Mouse (Mus musculus): ENCODE data around the gene Pcolce. TPM values are rescaled to one million over a fixed set of nuclear protein-coding genes. Genes with fewer than 3 reads are reported as not detected.

Pcolce gene
- polyA plus RNA-seq, 1 experiment from 2014 or later, result 128 TPM

DNA sequence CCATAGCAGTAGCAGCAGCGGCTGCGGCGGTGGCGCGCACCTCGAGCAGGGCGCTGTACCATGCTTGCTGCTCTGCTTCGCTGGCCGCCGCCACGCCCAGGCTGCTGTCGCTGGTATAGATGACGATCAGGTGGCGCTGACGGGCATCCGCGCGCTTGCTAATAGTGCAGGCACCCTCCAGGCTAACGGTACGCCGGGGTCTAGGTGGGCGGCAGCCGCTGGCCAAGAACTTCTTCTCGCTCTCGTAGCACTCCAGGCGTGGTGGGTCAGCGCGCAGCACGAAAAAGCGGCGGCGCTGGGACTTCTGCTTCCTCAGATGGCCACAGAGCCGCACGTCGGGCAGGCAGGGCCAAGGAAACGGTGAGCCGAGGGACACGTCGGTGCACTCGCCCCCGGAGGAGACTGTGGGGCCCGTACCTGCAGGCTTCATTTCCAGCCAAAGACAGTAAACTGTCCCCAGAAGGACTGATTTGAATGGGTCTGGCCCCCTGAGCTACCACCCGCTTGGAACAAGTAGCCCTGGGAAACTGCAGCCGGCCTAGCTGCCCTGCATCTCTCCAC lies 31.6 kb upstream of the Pcolce start:
- peaks cover 39% of the 10 kb centered on the region for H3K4me1 ChIP-seq
- 2% methylated on average over 44 of the region's 44 CpGs for WGBS
- H3K4me3 ChIP-seq, result peak overlapping the region; percentile 30
- 0 out of 2 replicates have a peak overlapping the region, but pooled peaks have one; percentile 34 for H3K9ac ChIP-seq
- ATAC-seq (ENCODE audit: insufficient number of reproducible peaks, insufficient read depth, low FRiP score, low TSS enrichment), result no peak
- peaks cover 26% of the 10 kb centered on the region for H3K36me3 ChIP-seq
- H3K9me3 ChIP-seq, result no peaks in the 10 kb centered on the region
- H3K27ac ChIP-seq, result no peak overlapping the region
- peak overlapping the region; percentile 50 for H3K4me2 ChIP-seq (replicated peaks)
- peaks cover 35% of the 10 kb centered on the region for H3K27me3 ChIP-seq

DNA sequence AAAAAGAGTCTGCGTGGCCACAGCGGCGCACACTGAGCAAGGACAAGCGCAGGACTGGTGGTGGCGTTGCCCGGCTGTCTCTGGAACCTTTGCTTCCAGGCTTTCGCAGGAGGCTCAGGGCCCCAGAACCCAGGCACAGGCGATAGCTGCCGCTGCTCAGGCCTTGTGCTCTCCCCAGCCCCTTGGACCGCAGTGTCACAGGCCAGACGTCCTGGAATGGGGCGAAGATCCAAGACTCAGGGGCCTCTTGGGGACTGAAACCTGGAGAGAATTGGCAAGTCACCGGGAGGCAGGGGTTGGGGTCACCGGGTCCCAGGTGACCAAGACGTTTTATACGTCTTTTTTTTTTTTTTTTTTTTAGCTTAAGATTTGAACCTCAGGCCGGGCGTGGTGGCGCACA lies 30.9 kb upstream of the Pcolce start:
- Histone ChIP-seq H3K4me1 (peaks cover 32% of the 10 kb centered on the region), H3K9ac (no peak overlapping the region), H3K27me3 (peaks cover 35% of the 10 kb centered on the region), H3K4me2 (replicated peaks) (no peak overlapping the region; the same call in 1 of the 2 replicates), H3K27ac (no peak overlapping the region), H3K36me3 (peaks cover 33% of the 10 kb centered on the region), H3K9me3 (no peaks in the 10 kb centered on the region), H3K4me3 (no peak overlapping the region)
- ATAC-seq (ENCODE audit: insufficient number of reproducible peaks, insufficient read depth, low FRiP score, low TSS enrichment), result no peak
- WGBS, result 33% methylated on average over 19 of the region's 19 CpGs

DNA sequence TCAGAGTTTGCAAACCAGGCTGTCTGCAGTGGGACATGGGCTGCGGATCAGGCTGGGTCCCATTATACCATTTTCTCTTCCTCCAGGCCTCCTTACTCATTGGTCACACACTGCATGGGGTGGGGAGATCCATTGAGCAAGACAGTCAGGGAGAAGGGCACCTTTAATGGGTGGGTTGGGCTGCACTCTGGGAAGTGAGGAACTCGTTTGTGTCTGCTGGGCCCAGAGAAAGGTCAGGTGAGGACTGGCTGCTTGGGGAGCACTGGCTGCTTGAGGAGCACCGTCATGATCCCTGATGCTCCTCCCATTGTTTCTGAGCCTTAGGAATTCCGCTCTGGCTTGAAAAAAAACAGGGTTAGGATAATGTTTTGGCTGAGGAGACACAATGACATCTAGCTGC lies 29.3 kb upstream of the Pcolce start:
- no peak overlapping the region for H3K4me3 ChIP-seq
- H3K9me3 ChIP-seq, result no peaks in the 10 kb centered on the region
- ATAC-seq (ENCODE audit: insufficient number of reproducible peaks, insufficient read depth, low FRiP score, low TSS enrichment), result no peak
- 48% methylated on average over 4 of the region's 4 CpGs for WGBS
- no peak overlapping the region for H3K4me2 ChIP-seq (replicated peaks)
- peaks cover 18% of the 10 kb centered on the region; the same call in 1 of the 2 replicates for H3K4me1 ChIP-seq
- H3K27ac ChIP-seq, result no peak overlapping the region
- H3K9ac ChIP-seq, result no peak overlapping the region
- H3K27me3 ChIP-seq, result peaks cover 35% of the 10 kb centered on the region
- H3K36me3 ChIP-seq, result peaks cover 49% of the 10 kb centered on the region

DNA sequence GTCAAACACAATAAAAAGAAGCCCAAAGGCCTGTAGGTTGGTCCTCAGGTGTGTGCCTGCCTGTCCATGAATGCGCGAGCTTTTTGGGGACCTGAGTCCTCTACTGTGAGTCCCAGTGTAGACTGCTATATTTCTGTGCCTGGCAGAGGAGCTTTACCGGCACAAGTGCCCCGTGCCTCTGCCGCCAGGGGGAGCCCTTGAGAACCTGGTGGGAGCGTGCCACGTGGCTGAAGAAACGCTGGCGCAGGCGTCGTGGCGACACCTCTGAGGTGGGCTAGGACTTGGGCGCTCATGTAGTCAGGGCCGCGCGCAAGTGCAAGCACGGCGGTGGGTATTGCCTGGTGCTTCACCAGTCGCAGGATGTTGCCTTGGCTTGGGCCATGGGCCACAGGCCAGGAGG lies 27.5 kb upstream of the Pcolce start, which contains the start of gene Sap25:
Sap25 (plus strand) TSS at position 281 of the 400 bp plus-strand sequence.
- Histone ChIP-seq H3K27me3 (peaks cover 30% of the 10 kb centered on the region), H3K9me3 (no peaks in the 10 kb centered on the region), H3K4me1 (peaks cover 12% of the 10 kb centered on the region; the same call in 1 of the 2 replicates), H3K36me3 (peaks cover 67% of the 10 kb centered on the region), H3K4me3 (no peak within 1 kb of the TSS), H3K4me2 (replicated peaks) (no peak within 1 kb of the TSS), H3K9ac (no peak within 1 kb of the TSS), H3K27ac (no peak within 1 kb of the TSS)
- ATAC-seq (ENCODE audit: insufficient number of reproducible peaks, insufficient read depth, low FRiP score, low TSS enrichment), result no peak
- 90% methylated on average over 19 of the region's 19 CpGs for WGBS

DNA sequence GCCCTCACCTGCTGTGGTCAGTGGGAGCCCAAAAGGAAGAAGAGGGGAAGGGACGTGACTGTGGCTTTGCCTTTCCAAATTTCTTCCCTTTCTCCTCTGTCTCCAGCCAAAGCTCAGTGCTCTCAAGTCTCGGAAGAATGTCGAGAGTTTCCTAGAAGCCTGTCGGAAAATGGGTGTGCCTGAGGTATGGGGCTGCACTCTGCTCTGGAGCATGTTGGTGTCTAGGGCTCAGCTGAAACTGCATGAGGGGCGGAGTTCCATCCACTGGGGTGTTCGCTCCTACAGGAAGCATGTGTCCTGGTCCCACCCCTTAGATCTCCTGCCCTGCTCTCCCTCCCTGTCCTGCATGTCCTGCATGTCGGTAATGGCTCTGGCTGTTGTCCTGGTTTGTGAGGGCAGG lies 25.9 kb upstream of the Pcolce start:
- Histone ChIP-seq H3K27ac (no peak overlapping the region), H3K9ac (no peak overlapping the region), H3K36me3 (peaks cover 80% of the 10 kb centered on the region), H3K9me3 (no peaks in the 10 kb centered on the region), H3K27me3 (peaks cover 14% of the 10 kb centered on the region), H3K4me3 (no peak overlapping the region), H3K4me2 (replicated peaks) (no peak overlapping the region), H3K4me1 (no peaks in the 10 kb centered on the region)
- WGBS, result 81% methylated on average over 7 of the region's 7 CpGs
- no peak for ATAC-seq (ENCODE audit: insufficient number of reproducible peaks, insufficient read depth, low FRiP score, low TSS enrichment)

DNA sequence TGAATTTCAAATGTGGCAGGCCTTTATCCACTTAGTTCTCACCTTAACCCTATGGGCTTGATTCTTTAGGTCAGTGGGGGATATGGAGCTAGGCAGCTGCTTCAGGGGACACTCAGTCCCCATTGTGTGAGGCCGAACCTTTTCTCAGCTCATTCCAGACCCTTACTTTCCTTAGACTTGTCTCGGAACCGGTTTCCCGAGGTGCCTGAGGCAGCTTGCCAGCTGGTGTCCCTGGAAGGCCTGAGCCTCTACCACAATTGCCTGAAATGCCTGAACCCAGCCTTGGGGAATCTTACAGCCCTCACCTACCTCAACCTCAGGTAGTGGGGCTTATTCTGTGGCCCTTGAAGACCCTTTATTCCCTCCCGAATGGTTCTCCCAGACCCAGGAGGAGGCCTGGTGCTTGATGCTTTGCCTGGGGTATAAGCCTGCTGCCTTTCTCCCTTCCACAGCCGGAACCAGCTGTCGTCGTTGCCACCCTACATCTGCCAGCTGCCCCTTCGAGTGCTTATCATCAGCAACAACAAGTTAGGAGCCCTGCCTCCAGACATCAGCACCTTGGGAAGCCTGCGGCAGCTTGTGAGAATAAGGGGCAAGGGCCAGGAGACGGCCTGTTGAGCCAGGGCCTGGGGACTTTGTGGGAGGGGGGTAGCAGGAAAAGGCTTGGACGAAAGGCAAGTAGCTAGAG lies 20.0 kb upstream of the Pcolce start:
- Histone ChIP-seq H3K4me2 (replicated peaks) (no peak overlapping the region), H3K4me1 (peaks cover 23% of the 10 kb centered on the region), H3K9me3 (no peaks in the 10 kb centered on the region), H3K9ac (no peak overlapping the region), H3K36me3 (peaks cover 53% of the 10 kb centered on the region), H3K27me3 (no peaks in the 10 kb centered on the region), H3K27ac (no peak overlapping the region), H3K4me3 (no peak overlapping the region)
- ATAC-seq (ENCODE audit: insufficient number of reproducible peaks, insufficient read depth, low FRiP score, low TSS enrichment), result no peak
- WGBS, result 80% methylated on average over 12 of the region's 12 CpGs

DNA sequence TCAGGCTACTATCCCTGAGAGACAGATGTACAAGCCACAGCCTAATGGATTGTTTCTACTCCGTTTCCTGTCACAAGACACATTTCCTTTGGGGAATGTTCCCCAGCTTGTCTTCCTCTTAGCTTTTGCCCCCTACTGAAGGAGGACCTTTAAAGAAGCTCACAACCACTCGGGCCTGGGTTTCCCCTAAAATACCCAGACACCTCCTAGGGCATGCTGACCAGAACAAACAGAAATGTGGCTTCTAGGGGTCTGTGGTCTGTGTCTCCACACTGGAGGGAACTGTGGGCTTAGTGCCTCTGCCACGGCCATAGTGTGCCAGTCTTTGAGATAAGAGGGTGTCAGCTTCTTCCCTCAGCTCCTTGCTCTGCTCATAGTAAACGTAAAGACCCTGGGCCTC lies 18.0 kb upstream of the Pcolce start:
- no peak for ATAC-seq (ENCODE audit: insufficient number of reproducible peaks, insufficient read depth, low FRiP score, low TSS enrichment)
- Histone ChIP-seq H3K36me3 (peaks cover 33% of the 10 kb centered on the region), H3K9me3 (no peaks in the 10 kb centered on the region), H3K4me3 (no peak overlapping the region), H3K27me3 (no peaks in the 10 kb centered on the region), H3K4me2 (replicated peaks) (peak overlapping the region; percentile 81; the same call in 1 of the 2 replicates), H3K9ac (peak overlapping the region; percentile 77; the same call in 1 of the 2 replicates), H3K4me1 (peaks cover 23% of the 10 kb centered on the region), H3K27ac (peak overlapping the region; percentile 91; the same call in 1 of the 2 replicates)
- 69% methylated on average over 4 of the region's 4 CpGs for WGBS

DNA sequence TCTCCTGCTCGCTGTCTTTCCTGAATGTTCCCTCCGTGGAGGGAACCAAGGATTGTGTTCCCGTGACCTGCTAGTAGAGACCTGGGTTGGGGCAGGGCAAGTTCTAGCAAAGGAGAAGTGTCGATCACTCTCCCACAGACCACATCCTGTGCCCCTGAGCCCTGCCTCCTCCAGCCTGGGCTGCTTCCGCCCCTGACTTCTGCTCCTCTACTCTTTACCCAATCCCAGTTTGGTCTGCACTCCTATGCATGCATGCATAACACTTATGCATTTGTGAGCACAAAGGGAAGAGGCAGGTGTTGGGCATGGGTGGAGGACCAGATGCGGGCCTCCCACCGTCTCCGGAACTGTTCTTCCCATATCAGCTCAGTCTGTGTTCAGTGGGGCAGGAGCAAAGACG lies 17.6 kb upstream of the Pcolce start:
- H3K4me3 ChIP-seq, result peak overlapping the region; percentile 77
- no peaks in the 10 kb centered on the region for H3K27me3 ChIP-seq
- H3K4me2 ChIP-seq (replicated peaks), result peak overlapping the region; percentile 81

DNA sequence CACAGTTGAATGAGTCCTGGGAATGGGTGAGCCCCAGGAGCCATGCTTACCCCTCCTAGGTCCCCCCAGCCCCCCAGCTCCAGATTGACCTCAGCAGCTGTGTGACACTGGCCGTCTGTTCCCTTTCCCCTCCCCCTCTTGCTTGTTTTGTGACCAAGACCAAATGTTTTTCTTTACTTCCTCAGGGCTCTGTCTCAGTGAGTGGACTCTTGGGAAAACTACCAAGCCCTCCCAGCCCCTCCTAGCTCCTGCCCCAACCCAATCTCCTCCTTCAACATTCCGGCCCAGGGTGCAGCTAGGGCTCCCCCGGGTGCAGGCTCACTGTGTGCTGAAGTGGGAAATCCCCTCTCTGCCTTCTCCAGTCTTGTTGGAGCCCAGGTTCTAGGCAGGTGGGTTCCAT lies 17.0 kb upstream of the Pcolce start:
- WGBS, result 28% methylated on average over 3 of the region's 3 CpGs
- no peak for ATAC-seq (ENCODE audit: insufficient number of reproducible peaks, insufficient read depth, low FRiP score, low TSS enrichment)

More for the DNA sequence above, 17.6 kb upstream of the Pcolce start:
- peaks cover 23% of the 10 kb centered on the region for H3K4me1 ChIP-seq
- 49% methylated on average over 9 of the region's 9 CpGs for WGBS
- peak overlapping the region; percentile 77 for H3K9ac ChIP-seq
- H3K9me3 ChIP-seq, result no peaks in the 10 kb centered on the region
- H3K27ac ChIP-seq, result peak overlapping the region; percentile 91
- no peak for ATAC-seq (ENCODE audit: insufficient number of reproducible peaks, insufficient read depth, low FRiP score, low TSS enrichment)
- peaks cover 29% of the 10 kb centered on the region for H3K36me3 ChIP-seq

DNA sequence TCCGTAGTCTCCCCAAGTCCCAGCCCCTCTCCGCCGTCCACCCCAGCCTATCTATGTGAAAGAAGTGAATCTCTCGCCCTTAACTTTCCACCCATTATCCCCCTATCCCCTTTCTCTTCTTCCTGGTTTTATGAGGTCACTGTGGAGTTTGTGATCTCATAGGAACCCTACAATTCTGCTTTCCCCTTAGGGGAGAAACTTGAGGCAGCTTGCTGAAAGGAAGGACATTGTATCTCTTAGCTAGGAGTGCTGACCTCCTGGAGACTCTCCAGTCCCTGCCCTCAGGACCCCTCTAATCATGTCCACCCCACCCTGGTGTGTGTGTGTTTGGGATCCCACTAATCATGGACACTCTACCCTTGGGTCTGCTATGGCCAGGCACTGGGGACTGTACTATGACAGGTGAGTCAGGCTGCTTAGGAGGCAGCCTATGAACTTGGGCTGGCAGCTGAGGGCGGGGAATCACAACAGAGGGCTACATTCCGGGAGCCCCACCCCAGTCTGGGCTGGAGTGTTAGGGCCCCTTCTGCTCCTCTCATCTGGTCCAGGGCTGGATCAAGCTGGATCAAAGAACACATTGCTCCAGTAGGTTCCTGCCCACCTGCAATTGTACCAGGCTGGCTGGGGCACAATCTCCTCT lies 16.4 kb upstream of the Pcolce start:
- Histone ChIP-seq H3K4me2 (replicated peaks) (peak overlapping the region; percentile 81), H3K9me3 (no peaks in the 10 kb centered on the region), H3K9ac (peak overlapping the region; percentile 77), H3K27me3 (no peaks in the 10 kb centered on the region), H3K36me3 (peaks cover 18% of the 10 kb centered on the region), H3K27ac (peak overlapping the region; percentile 91), H3K4me1 (peaks cover 23% of the 10 kb centered on the region), H3K4me3 (peak overlapping the region; percentile 77)
- 17% methylated on average over 6 of the region's 6 CpGs for WGBS
- ATAC-seq (ENCODE audit: insufficient number of reproducible peaks, insufficient read depth, low FRiP score, low TSS enrichment), result no peak

More for the DNA sequence above, 17.0 kb upstream of the Pcolce start:
- H3K27me3 ChIP-seq, result no peaks in the 10 kb centered on the region
- no peaks in the 10 kb centered on the region for H3K9me3 ChIP-seq
- peak overlapping the region; percentile 77 for H3K4me3 ChIP-seq
- H3K36me3 ChIP-seq, result peaks cover 23% of the 10 kb centered on the region
- peak overlapping the region; percentile 81 for H3K4me2 ChIP-seq (replicated peaks)
- peaks cover 23% of the 10 kb centered on the region for H3K4me1 ChIP-seq
- peak overlapping the region; percentile 77 for H3K9ac ChIP-seq
- H3K27ac ChIP-seq, result peak overlapping the region; percentile 91

DNA sequence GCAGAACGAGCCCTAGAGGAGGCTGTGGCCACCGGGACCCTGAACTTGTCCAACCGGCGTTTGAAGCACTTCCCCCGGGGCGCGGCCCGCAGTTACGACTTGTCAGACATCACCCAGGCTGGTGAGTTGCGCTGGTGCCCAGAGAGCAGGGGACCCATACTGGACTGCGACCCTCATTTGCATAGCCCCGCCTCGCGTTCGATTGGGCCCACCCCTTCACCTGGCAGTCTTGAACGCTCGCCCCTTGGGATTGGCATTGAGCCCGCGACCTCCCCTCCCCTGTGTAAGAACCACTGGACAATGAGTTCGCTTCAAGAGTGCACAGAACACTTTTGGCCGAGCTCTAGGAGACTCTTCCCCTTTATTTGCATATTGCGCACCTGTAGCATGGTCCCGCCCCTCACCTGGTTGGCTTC lies 15.7 kb upstream of the Pcolce start:
- Histone ChIP-seq H3K36me3 (peaks cover 15% of the 10 kb centered on the region), H3K27ac (peak overlapping the region; percentile 91), H3K9ac (peak overlapping the region; percentile 77), H3K4me2 (replicated peaks) (peak overlapping the region; percentile 81), H3K4me3 (peak overlapping the region; percentile 77), H3K9me3 (no peaks in the 10 kb centered on the region), H3K27me3 (no peaks in the 10 kb centered on the region), H3K4me1 (peaks cover 28% of the 10 kb centered on the region)
- WGBS, result under 1% methylated on average over 23 of the region's 23 CpGs
- no peak for ATAC-seq (ENCODE audit: insufficient number of reproducible peaks, insufficient read depth, low FRiP score, low TSS enrichment)
